Mouse (Mus musculus): Measurements from ENCODE around the gene Ccdc88b.
"Not testable (repeated sequence)": the region's sequence is repeated elsewhere in the genome, so short reads cannot be mapped to it uniquely, and the experiment has no call there.

Ccdc88b gene

GRCm38 (mm10) chr19:6858031-6858430 is at the start of gene Ccdc88b:
Gene Ccdc88b (minus strand): TSS chr19:6858211.
- peak; percentile 88 for DNase-seq

- no peak for DNase-seq
These were observed 49.1 kb upstream of the Ccdc88b start for GRCm38 (mm10) chr19:6907094-6907493.

DNA sequence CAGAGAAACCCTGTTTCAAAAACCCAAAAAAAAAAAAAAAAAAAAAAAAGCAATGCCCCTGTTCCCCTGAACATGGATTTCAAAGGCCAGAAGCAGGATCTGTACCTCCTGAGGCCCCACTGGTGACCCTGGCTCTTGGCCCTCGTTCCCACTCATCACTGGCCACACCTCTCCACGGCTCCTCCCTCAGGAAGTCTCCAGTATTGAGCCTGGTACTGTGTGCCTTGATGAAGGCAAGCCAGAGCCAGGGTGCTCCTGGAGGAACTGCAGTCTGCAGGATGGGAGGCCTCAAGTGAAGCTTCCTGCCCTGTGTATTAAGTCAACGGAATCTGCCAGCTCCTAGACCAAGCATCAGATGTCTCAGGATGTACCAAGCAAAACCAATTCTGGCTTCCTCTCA is 48.2 kb upstream of the Ccdc88b start:
- DNase-seq = no peak

- no peak for DNase-seq
These were observed 47.6 kb upstream of the Ccdc88b start for GRCm38 (mm10) chr19:6905498-6906159.

- no peak for DNase-seq
These were observed 46.8 kb upstream of the Ccdc88b start for GRCm38 (mm10) chr19:6904846-6905245.

GRCm38 (mm10) chr19:6903031-6903430 is 45.0 kb upstream of the Ccdc88b start:
- DNase-seq = no peak

DNA sequence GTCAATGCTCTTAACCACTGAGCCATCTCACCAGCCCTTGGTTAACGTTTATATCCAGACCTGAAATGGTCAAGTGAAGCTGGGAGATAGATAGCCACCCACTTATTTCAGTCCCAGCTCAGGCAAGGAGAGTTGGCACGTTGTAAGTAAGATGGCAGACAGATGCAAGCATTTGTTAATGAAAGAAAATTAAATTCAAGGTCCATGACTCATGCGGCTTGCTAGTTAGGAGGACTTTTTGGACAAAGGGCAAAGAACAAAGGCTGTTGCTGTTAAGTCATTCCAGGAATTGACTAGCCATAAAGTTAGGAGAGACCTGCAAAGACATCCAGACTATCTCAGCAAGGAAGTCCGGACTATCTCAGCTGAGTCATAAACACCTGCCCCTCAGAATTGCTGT is 41.6 kb upstream of the Ccdc88b start:
- DNase-seq = no peak

GRCm38 (mm10) chr19:6895608-6896305 is 37.7 kb upstream of the Ccdc88b start:
- not testable (repeated sequence) for DNase-seq

DNA sequence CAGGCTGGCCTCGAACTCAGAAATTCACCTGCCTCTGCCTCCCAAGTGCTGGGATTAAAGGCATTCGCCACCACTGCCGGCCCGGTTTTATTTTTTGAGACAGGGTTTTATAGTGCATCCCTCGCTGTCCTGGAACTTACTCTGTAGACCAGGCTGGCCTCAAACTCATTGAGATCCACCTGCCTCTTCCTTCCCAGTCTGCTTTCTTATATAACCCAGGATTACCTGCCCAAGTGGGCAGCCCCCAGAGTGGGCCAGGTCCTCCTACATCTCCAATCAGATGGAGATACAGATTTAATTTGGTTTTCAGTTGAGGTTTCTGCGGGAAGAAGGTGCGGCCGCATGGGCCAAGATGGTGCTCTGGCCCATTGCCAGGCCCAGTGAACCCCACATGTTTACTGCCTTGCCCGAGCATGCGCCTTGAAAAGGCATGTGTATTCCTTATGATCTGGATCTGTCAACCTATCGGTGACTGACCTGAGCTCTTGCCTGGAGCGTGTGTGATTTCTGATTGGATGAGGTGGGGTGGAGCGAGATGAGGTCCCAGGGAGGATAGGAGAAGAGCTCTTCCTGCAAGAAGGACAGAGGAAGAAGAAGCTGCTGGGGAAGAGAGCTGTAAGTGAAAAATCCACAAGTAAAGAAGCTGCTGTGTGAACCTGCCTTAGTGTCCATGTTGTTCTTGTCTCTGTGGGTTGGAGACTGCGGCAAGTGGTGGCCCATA is 35.9 kb upstream of the Ccdc88b start:
- no peak for DNase-seq

- DNase-seq = no peak
These were observed 34.5 kb upstream of the Ccdc88b start for GRCm38 (mm10) chr19:6892512-6892911.

DNA sequence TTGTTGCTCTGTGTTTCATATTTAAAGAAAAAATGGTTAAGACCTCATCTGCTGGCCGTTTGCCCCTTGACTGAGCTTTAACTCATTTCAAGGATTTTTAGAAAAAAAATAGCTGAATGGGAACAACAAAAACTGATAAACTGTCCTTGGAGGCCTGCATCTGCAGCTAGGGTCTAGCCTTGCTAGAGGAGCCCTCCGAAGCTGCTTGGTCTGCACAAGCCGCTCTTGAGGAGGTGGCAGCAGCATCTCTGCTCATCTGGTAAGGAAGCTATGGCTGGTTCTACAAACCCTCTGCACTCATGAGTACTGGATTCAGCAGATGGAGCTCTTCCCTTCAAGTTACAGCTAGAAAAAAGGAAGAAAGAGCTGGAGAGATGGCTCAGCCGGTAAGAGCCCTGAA is 20.0 kb upstream of the Ccdc88b start:
- DNase-seq = no peak

DNA sequence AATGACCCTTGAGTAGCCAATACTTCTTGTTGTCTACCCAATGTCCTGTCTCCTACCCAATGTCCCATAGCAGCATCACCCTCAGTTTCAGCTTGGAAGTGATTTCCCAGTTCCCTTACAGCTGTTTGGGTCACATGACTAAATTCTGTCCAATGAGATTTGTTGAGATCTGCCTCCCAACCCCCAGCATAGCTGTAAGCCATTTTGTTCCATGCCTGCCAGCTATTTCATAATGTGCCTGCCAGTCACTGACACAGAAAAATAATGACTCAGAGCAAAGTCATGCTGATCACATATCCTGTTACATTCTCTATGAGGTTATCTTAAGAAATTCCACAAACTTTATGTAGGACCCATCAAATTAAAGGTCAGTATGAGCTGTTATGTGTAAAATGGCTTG is 18.8 kb upstream of the Ccdc88b start:
- DNase-seq = no peak

DNA sequence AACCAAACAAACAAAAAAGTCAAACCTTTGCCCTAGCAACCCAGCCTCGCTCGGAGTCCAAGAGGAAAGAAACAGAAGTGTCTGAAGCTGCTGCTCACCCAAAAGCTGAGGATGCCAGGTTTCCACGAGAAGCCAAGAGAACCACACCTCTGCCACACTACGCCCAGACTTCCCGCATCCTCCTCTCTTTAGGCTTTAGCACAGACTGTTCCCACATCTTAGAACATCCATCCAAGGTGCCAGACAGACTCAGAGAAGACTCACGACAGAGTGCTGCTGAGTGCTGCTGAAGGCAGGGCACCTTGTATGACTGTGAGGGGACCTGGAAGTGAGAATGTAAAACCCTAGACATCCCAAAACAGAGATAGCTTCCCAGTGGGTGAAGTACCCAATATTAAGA is 17.8 kb upstream of the Ccdc88b start:
- no peak for DNase-seq

- no peak for DNase-seq
These were observed 16.2 kb upstream of the Ccdc88b start for GRCm38 (mm10) chr19:6874257-6874656.

DNA sequence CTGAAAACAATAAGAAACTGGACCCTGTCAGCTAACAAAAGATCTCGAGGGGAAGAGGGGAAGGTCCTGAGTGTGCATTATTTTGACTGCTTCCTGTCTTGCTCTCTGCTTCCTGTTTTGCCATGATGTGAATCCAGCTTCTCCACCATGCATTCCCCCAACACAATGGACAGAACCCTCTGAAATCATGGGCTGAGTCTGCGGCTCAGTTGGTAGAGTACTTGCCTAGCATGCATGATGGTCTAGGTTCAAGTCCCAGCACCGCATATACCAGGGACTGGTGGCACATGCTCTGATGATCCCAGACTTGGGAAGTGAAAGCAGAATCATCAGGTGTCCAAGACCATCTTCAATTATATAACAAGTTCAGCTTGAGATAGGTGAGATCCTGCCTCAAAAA is 14.7 kb upstream of the Ccdc88b start:
- no peak for DNase-seq

DNA sequence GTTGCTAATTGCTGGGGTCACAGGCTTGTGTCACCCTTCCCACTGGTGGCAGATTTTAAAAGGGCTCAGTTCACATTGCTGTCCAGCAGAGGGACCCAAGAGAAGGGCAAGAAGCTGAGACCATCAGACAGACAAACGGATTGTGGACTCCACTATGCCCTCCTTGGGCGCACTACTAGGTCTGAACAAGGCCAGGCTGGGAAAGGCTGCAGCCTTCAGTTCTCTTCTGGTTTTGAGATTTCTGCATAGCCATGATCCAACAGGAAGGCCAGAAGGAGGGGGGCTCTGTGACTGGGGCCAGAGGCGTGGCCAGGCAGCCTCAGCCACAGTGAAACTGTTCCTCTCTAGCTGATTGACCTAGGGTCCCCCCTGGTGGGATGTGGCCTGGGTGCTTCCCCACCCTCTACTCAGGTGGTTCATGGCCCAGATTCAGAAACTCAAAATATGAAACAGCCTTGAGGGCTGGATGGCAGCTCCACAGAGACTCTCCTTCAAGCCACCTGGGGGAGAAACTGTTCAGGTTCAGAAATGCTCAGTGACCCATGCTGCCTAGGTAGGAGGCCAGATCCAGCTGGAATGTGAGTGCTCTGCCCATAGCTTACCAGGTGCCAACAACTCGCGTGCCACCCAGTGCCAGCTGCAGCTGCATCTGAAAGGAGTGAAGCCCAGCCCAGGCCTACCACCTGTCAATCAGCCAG is 13.7 kb upstream of the Ccdc88b start:
- peak; percentile 74 for DNase-seq

- peak; percentile 69 for DNase-seq
These were observed 11.3 kb upstream of the Ccdc88b start for GRCm38 (mm10) chr19:6869355-6869754.

DNA sequence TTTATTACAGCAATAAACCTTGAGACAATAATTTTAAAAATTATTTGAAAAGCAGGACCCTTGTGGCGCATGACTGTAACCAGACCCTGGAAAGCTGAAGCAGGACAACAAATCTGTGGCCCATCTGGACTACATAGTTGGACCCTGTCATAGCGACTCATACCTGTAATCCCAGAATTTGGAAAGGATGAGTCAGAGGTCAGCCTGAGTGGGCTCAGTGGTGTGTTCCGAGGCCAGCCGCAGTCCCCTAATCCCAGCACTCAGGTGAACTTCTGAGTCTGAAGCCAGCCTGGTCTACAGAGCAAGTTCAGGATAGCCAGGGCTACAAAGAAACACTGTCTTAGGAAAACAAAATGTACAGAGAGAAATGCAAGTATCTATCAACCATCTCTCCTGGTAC is 3.4 kb upstream of the Ccdc88b start:
- DNase-seq = no peak

GRCm38 (mm10) chr19:6860706-6861105 is 2.7 kb upstream of the Ccdc88b start:
- DNase-seq = no peak

- no peak for DNase-seq
These were observed 2.0 kb upstream of the Ccdc88b start for GRCm38 (mm10) chr19:6859971-6860370.

DNA sequence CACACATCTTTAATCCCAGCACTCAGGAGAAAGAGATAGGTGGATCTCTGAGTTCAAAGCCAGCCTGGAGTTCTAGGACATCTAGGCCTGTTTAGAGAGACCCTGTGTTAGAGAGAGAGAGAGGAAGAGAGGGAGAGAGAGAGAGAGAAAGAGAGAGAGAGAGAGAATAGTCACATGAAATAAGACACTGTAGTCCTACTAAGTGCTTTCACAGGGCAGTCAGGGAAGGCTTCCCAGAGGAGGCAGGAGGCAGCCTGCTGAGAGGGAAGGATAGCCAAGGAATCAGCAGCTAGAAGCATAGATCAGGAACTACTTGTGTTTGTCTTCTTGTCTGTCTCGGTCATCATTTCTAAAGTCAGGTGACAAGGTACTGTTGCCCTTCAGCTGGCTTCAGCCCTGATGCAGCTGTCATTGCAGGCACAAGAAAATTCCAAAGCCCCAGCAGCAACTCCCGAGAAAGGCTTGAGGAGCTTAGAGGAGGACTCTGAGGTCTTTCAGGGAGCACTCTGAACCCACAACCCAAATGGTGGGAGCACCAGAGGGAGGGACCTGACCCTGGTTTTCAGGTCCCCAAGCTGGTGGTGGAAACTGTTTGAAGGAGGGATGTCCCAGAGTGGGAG is 1.1 kb upstream of the Ccdc88b start:
- no peak for DNase-seq

- DNase-seq = no peak
These were observed 513 bp downstream of the Ccdc88b start for GRCm38 (mm10) chr19:6857391-6858005.

DNA sequence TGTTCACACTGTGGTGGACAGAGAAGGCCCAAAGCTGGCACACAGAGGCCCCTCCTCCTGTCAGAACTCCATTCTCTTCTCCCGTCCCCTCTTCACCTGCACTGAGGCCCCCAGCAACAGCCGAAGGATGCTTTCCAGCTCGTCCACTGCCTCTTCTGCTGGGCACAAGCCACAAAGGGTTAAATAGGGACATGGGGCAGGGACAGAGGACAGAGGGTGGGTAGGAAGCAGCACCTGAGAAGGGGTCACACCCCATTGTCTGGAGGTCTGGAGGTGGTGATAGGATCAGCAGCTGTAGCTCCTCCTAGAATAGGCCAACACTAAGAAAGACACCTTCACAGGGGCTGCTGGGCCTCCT is 1.0 kb downstream of the Ccdc88b start:
- DNase-seq = no peak
